Mouse (Mus musculus) spleen, postnatal 14 days (tissue): Measurements from ENCODE around the gene H2-K1.

Source experiments
- DNase-seq, 2 experiments: peaks; one replicate each; pipeline ENCODE4 v3.0.0; 2021 to 2022; ENCODE audit warnings: low spot score in 2 of 2

The H2-K1 gene

DNA sequence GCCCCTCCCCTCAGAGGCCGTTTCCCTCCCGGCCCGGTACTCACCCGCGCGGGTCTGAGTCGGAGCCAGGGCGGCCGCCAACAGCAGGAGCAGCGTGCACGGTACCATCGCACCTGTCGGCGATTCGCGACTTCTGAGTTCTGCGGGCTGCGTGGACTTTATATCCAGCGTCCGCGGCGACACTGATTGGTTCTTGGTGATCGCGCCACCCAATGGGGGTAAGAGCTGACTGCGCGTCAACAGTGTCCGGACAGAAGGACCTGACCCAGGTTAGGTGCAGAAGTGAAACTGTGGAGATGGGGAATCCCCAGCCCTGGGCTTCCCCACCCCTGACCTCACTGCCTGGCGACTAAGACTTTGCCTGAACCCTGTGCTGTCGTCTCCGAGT lies at the start of gene H2-K1:
Gene H2-K1, minus strand, starts transcription at position 198 of the 388 bp plus-strand sequence.
- DNase-seq, result peak; percentile 81 to 92

DNA sequence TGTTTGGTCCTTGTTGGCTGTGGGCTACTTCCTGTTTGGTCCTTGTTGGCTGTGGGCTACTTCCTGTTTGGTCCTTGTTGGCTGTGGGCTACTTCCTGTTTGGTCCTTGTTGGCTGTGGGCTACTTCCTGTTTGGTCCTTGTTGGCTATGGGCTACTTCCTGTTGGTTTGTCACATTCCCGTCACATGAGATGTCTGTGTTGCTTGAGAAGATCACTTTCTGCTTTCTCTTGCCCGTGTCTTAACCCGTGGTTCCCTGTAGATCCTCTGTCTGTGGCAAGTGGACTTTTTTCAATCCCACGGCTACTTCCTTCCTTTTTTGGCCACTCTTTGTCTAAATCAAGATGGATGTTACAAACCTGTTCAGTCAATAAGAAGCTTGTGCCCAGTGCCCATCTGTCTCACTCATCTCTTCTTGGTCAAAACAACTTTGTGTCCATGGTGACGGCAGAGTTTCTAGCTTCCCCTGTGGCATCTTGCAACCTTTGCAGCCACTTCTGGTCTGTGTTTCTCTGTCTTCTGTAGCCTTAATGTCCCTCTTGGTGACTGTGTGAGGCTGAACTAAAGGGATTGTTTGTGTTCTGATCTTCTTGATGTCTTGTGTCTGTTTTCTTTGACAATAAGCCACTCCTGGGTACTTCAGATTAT lies 47.4 kb upstream of the H2-K1 start:
- DNase-seq, result no peak

DNA sequence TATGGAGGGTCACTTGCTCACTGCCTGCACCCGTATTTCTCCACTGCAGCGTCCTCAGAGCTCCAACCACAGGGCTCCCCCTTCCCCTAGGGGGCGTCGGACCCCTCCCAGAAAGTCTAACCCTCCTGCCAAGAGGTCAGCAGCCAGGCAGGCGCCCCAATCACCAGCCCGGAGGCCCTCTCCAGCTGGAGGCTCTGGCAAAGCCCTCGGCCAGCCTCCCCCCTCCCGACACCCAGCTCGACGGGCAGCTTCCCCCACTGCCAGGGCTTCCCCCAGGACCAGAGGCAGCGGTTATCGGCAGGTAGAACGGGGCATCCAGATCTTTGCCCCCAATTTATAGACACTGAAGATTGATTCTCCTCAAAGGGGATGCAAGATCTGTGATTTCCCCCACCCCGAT lies 45.8 kb upstream of the H2-K1 start:
- no peak for DNase-seq

DNA sequence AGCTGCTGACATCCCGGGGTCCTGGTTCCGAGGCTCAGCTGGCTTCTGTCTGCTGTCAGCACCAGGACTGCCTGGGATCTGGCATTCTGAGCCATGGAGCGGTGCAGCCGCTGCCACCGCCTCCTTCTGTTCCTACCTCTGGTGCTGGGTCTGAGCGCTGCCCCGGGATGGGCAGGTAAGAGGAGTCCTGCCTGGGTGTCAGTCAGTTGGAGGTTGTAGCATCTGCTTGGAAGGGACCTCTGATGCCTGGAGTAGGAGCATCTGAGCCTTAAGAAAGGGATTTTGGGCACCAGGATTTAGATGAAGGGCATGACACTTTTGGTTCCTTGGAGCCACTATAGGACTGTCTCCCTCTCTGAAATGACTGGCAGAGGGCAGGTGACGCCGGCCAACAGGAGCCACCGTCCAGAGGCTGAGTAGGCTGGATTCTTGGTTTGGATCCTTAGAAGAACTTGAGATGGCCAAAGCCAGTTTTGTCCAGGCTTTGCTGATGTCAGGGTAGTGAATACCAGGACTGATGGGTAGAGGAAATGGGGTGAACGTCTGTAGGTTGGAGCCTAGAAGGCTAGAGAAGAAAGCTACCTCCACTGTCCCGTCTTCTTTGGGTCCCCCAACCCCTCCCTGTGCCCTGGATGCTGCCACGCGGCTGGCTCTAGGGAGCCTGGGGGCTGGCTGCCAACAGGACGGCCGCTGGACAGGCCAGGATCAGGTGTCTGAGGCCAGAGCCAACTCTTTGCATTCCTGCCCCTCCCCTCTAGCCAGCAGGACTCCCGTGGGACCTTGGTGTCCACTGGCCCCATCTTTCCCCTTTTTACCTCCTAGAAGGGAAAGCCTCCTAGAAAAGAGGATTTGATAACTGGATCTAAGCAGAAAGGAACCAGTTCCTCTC lies 39.7 kb upstream of the H2-K1 start:
- DNase-seq, result no peak

DNA sequence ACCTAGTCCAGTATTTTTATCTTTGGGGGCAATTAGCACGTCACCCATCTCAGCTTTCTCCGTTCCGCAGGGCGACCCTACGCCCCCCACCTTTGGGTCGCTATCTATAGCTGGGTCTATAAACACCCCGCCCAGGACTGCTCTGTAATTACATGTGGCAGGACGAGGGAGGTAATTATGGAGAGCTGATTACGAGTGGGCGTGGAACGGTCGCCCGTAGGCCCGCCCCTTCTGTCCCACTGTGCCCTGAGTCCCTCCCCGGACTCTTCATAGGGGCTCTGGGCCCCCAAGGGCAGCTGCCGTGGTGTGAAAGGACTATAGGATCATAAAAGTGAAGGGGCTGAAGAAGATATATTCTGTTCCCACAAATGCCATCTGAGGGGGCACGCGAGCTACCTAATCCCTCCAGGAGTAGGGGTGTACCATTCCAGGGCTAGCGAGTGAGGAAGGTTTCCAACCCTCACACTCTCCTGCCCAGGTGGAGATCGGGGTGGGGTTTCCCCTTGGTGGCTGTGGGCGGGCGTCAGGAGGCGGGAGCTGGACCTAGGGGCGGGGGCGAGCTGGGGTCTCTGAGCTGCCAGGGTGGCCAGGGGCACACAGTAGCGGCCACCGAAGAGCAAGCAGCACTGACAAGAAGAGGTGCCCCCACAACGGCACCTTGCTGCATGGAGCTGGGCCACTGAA lies 38.9 kb upstream of the H2-K1 start, which contains the start of gene Col11a2:
Gene Col11a2, plus strand, starts transcription at position 560 of the 684 bp plus-strand sequence.
- DNase-seq, result no peak

DNA sequence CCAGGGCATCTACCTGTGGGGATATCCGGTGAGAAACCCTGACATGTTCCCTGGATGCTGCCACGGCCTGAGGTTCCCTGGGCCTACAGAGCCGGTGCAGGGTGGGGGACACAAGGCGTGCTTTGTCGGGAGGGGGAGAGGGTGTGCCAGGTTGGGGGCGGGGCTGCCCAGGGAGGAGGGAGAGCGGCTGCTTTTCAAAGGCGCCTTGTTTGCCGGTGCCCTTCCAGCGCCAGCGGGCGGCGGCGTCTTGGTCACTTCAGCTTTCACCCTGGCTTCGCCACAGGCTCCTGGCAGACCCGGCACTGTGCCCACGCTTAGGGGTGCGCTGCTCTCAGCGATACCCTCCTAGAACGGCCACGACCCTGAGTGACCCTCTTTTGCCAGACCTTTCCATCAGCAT lies 38.3 kb upstream of the H2-K1 start:
- DNase-seq, result no peak

DNA sequence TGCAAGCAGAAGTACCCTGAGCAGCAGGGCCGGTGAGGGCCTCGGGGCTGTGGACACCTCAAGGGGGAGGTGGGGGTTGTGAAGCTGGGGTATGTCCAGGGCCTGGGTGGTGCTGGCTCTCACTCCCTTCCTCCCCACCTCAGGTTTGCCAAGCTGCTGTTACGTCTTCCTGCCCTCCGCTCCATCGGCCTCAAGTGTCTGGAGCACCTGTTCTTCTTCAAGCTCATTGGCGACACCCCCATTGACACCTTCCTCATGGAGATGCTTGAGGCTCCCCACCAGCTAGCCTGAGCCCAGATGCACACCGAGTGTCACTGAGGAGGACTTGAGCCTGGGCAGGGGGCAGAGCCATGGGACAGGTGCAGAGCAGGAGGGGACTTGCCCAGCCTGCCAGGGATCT lies 37.1 kb upstream of the H2-K1 start:
- DNase-seq, result no peak

DNA sequence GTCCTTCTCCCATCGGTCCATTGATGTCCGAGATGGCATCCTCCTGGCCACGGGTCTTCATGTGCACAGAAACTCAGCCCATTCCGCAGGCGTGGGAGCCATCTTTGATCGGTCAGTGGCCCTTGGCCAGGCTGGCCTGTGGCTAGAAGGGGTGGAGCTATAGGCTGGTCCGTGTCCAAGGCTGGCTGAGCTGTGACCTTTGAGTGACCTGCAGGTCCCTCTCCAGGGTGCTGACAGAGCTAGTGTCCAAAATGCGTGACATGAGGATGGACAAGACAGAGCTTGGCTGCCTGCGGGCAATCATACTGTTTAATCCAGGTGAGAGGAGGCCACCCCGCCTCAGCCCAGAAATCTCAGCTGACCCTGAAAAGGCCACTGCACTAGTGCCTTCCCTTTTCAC lies 36.5 kb upstream of the H2-K1 start:
- no peak for DNase-seq

DNA sequence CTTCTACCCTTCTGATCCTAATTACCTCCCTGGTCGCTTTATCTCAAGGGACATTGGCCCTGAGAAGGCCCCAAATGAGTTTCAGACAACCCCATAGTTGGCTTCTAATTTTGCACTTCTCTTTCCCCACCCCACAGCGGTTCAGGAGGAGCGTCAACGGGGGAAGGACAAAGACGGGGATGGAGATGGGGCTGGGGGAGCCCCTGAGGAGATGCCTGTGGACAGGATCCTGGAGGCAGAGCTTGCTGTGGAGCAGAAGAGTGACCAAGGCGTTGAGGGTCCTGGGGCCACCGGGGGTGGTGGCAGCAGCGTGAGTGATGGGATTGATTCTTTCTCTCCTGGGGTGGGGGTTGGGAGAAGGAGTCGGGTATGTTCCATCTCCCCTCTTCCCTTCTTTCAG lies 35.4 kb upstream of the H2-K1 start:
- DNase-seq, result no peak

DNA sequence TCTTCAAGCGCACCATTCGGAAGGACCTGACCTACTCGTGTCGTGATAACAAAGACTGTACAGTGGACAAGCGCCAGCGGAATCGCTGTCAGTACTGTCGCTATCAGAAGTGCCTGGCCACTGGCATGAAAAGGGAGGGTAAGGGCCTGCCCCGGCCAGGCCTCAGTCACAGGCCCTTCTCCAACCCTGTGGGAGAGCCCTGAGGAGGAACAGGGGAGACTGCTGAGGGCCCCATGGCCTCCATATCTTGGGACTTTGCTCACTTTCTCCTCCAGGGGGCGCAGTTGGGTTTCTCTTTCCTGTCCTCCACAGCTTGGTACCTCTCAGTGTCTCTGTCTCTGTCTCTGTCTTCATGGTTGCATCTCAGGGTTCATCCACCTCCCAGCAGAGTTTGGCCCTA lies 33.9 kb upstream of the H2-K1 start:
- peak; percentile 61 to 79 for DNase-seq

DNA sequence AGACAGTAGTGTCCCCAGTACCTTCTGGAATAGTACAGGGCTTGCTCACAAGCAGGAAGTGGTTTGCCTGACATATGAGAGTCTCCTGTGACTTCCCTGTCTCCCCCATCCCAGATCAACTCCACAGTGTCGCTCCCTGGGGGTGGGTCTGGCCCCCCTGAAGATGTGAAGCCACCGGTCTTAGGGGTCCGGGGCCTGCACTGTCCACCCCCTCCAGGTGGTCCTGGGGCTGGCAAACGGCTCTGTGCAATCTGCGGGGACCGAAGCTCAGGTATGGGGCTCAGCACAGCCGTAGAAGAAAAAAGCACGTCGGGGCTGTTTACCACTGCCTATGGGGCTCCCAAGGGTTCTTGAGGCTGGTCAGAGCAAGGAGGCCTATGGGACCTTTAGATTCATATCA lies 33.3 kb upstream of the H2-K1 start:
- no peak for DNase-seq

DNA sequence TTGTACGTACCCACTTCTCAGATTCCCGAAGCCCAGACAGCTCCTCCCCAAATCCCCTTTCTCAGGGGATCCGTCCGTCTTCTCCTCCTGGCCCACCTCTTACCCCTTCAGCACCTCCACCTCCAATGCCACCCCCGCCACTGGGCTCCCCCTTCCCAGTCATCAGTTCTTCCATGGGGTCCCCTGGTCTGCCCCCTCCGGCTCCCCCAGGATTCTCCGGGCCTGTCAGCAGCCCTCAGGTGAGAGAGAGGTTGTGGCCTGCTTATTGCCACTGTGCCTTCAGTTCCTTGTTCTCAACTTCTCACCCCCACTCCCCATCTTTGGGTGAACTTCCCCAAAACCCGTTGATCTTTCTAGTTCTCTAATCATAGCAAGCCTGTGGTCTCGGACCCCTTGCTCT lies 32.7 kb upstream of the H2-K1 start:
- DNase-seq, result no peak

DNA sequence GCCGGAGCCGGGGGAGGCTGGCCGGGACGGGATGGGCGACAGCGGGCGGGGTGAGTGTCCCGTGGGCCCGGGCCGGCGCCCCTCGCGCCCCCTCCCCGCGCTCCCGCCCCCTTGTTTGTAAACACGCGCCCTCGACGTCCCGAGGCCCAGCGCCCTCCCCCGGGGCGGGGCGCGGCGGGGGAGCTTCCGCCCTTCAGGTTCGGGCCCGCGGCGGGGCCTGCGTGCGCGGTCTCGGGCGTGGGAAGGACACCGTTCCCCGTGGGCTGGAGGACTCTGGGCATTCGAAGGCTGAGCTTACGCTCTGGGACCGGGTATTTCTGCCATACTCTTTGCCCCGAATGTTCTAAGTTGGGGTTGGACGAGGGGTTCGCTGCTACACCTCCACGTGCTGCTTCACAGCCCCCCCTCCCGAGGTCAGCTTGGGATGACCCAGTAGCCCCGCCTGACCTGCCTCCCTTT lies 32.1 kb upstream of the H2-K1 start:
- DNase-seq, result peak; percentile 54 to 67

DNA sequence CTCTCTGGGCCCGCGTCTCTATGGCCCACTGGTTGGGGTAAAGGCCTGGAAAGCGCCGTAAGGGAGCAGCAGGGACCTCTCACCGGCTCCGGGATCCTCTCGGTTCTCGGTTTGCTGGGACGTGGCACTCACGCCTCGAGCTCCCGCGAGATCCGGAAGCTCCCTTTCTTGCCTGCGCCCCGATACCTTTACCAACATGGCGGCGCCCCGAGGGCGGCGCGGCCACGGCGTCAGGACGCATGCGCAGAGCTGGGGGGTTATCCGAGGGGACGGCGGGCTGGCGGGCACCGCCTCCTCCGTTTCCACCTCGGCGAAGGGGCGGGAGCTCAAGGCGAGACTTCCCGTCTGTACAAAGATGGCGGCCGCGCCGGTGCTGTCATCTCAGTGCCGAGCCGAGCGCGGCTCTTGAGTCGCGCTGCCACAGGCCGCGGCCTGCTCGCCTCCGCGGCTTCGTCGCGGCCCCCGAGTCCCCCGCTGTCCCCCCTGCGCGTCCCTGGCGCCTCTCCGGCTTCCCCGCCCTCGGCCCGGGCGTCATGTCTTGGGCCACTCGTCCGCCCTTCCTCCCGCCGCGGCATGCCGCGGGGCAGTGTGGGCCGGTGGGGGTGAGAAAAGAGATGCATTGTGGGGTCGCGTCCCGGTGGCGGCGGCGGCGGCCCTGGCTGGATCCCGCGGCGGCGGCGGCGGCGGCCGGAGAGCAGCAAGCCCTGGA lies 31.5 kb upstream of the H2-K1 start, which contains the start of the genes Slc39a7 and Rxrb:
Gene Slc39a7, minus strand, starts transcription at position 218 of the 709 bp plus-strand sequence.
Gene Rxrb, plus strand, starts transcription at position 348 of the 709 bp plus-strand sequence.
- peak; percentile 99 to 100 for DNase-seq

DNA sequence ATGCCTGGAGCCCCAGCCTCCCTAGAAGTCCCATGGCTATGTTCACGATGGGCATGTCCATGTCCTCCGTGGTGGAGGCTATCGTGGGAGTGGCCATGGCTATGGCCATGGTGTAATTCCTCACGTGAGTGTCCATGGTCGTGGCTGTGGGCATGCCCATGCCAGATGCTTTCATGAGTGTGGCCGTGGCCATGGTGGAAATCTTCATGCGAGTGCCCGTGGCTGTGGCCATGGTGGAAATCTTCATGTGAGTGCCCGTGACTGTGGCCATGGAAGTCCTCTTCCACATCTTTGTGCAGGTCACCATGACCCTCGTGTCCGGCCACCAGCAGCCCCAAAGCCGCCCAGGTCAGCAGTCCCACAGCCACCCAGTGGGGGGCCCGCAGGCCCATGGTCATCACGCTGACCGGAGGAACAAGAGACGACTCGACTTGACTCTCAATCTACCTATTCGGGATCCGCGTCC lies 30.7 kb upstream of the H2-K1 start:
- no peak for DNase-seq

DNA sequence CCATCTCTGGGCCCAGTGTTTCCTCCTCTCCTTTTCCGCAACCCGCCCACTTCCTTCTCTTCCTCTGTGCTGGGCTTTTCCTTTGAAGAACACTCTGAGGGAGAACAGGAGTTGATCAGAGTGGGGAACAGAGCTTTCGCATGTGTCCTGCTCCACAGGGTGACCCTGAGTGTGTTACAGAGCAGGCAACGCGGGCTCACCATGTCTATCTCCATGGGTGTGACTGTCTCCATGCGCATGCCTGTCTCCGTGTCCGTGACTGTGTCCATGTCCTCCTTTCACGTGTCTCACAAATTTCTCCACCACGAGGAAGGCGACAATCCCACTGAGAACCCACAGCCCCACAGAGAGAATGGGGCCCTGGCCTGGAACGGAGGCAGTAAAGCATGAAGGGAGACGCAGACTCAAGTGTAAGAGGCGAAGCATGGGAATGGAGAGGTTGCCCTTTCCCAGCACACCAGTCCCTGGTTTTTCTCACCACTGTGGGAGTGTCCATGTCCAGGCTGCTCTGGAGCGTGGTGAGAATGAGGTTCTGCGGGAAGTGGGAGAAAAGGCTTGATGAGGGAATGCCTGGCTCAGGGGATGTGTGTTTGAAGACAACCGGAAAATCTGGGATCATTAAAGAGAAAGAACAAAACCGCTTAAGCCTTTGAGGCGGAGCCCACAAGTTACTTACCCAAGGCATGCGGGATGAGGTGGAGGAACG lies 29.9 kb upstream of the H2-K1 start:
- peak in 1 of 2 experiments; percentile 6 for DNase-seq

DNA sequence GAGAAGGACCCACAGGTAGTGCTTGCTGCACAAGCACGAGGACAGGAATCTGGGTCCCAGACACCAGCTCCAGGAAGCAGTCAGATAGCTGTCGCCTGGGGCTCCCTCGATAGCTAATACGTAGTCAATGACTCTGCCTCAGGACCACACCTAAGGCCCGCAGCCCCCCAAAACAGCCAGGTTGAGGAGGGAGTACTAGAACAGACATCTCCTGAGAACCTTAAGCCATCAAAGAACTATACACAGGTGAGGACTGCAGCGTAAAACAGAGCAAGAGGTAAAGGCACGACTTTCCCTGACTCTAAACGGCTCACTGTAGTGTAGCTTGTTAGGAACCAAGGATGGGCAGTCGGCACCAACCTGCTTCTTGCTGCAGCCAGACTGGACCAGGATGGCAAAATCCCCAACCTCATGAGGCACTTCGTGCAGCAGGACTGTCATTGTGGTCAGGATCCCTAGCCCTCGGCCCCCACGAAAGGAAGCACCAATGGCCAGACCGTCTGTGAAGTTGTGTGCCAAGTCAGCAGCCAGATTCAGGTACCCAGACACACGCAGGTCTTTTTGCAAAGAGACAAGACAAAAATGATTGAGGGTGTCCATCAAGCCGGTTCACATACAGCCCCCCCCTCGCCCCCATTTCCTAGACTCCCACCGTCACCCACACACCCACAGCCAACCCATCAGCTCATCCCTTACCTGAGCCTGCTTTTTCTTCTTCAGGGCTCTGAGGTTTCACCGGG lies 29.2 kb upstream of the H2-K1 start:
- DNase-seq, result peak in 1 of 2 experiments; percentile 6

DNA sequence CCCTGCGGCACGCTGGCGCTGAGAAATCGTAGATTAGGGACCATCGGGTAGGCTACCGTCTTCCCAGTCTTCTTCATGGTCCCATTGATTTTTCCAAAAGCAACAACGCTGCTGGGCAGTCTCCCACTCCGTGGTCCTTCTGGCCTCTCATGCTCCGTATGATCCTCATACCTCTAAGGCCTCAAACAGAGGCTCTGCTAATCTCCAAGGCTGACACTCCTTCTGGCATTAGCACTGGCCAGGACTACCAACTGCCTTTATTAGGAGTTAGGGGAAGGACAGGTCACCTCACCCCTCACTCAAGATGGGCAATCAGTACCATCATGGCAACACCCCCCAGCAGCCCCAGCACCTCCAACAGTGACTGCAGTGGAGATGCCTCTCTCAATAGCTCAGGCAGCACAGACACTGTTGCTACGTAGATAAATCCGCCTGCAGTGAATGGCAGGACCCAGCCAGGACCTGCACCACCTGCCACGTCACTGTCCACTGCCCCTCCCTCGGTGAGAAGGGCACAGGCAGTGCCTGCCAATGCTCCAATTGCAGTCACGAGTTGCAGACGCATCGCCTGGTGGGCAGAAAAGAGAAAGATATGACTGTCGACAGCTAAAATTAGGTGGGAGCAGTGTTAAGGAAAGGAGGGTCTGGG lies 28.5 kb upstream of the H2-K1 start:
- peak in 1 of 2 experiments; percentile 6 for DNase-seq

DNA sequence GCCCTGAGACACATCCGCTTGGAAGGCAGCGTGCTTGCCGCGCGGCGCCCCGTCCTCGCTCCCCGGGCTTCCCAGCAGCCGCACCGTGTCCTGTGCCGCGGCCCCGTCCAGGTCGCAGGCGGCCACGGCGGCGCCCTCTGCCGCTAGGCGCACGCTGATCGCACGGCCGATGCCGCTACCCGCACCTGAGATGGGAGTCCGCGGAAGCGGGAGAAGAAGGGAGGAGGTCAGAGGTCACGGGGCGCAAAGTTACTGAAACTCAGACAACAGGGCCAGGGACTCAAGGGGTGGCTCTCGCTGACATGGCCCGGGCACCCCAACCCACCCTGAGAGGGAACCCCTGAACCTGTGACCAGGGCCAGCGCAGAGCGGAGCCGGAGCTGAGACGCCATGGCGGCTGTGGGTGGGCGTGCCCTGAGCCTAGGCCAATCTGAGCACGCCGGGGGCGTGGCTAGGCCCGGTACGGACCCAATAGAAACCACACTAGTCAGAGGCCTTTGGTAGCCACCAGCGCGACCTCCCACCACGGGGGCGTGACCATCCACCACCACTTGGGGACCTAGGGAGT lies 27.6 kb upstream of the H2-K1 start, which contains the start of gene H2-Ke6:
Gene H2-Ke6, minus strand, starts transcription at position 405 of the 568 bp plus-strand sequence.
- DNase-seq, result peak; percentile 82 to 86
